Mouse (Mus musculus) heart, postnatal 0 days (tissue): ENCODE measurements around the gene Nadk2.

Source experiments
- CTCF ChIP-seq: IDR thresholded peaks from 2 replicates; pipeline ENCODE4 v1.5.1; 2016; ENCODE audit warnings: antibody characterized with exemption, control low read depth, low read depth
- EP300 ChIP-seq: IDR thresholded peaks from 2 replicates; pipeline ENCODE4 v1.6.1; 2016; ENCODE audit warnings: antibody characterized with exemption, low read depth

DNA sequence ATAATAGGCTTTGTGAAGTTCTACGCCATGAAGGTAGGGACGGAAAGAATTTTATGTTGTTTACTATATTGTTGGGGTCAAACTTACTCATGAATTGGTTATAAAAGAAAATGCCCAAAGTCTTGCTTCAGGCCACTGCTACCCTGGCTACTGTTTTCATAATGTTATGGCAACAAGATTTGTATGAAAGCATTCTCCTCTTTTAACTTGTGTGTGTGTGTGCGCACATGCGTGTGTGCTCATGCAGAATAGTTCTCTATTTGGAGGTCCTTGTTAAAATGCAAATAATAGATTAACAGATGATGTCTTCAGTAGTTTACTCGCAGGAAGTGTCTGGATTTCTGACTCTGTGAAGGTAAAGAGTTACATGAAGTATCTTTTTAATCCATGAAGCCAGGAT, 2.6 kb downstream of the Nadk2 start:
- TF ChIP-seq CTCF (no peak), EP300 (no peak)
